Mouse (Mus musculus) intestine, postnatal 0 days (tissue): ENCODE results near the gene Rpl36-ps4. TPM values are rescaled to one million over a fixed set of nuclear protein-coding genes. Genes with fewer than 3 reads are reported as not detected.

Source experiments
- ATAC-seq: fragments of 200-750 bp; cut with Nextera tagmentation; 2 replicates; pipeline ENCODE4 v1.8.0; 2017; ENCODE audit warnings: mild to moderate bottlenecking, moderate TSS enrichment, moderate library complexity
- H3K27ac ChIP-seq: fragments of 300-500 bp; sonication (generic); 2 replicates; pipeline ENCODE4 v1.5.1; 2014; ENCODE audit warnings: mild to moderate bottlenecking, low read depth, low read length, moderate library complexity
- H3K27me3 ChIP-seq: fragments of 300-500 bp; sonication (generic); replicated peaks from 2 replicates; pipeline ENCODE4 v1.6.1; 2014; ENCODE audit warnings: low read length, mixed read lengths; ENCODE audit not compliant: control insufficient read depth, insufficient read depth
- H3K36me3 ChIP-seq: fragments of 300-500 bp; sonication (generic); 2 replicates; pipeline ENCODE4 v1.6.1; 2014; ENCODE audit warnings: mild to moderate bottlenecking, moderate library complexity; ENCODE audit not compliant: control insufficient read depth, insufficient read depth
- H3K4me1 ChIP-seq: fragments of 300-500 bp; sonication (generic); replicated peaks from 2 replicates; pipeline ENCODE4 v1.6.1; 2014; ENCODE audit warnings: antibody characterized with exemption, low read length, mixed read lengths; ENCODE audit not compliant: control insufficient read depth, insufficient read depth
- H3K4me2 ChIP-seq: fragments of 300-500 bp; sonication (generic); replicated peaks from 2 replicates; pipeline ENCODE4 v1.6.1; 2014; ENCODE audit warnings: low read depth, mild to moderate bottlenecking, moderate library complexity
- H3K4me3 ChIP-seq: fragments of 300-500 bp; sonication (generic); 2 replicates; pipeline ENCODE4 v1.5.1; 2014; ENCODE audit warnings: low read depth, low read length
- H3K9ac ChIP-seq: fragments of 300-500 bp; sonication (generic); 2 replicates; pipeline ENCODE4 v1.6.1; 2014; ENCODE audit warnings: mild to moderate bottlenecking, low read depth, low read length
- H3K9me3 ChIP-seq: fragments of 300-500 bp; sonication (generic); 2 replicates; pipeline ENCODE4 v1.6.1; 2016; ENCODE audit warnings: mixed run types; ENCODE audit not compliant: control insufficient read depth
- CTCF ChIP-seq: sonication (generic); IDR thresholded peaks from 2 replicates; pipeline ENCODE4 v1.5.1; 2016; ENCODE audit warnings: low read depth, mild to moderate bottlenecking, control low read depth, antibody characterized with exemption, moderate library complexity
- WGBS: fragments of 180-500 bp; shearing (Covaris S2); extraction: QIAGEN DNeasy Blood & Tissue Kit; methylation state at CpG from one replicate; pipeline ENCODE4 v1.1.7; 2014; 5-methylcytosine and 5-hydroxymethylcytosine counted together
- polyA plus RNA-seq: library from polyadenylated mRNA; unstranded; fragments of >200 nt; fragmentation: Nextera tagmentation; extraction: Ambion mirVana; gene quantifications from 2 replicates; pipeline ENCODE4 v1.2.1, GENCODE M21; 2015

Rpl36-ps4 gene
- polyA plus RNA-seq = not detected in 2 replicates

GRCm38 (mm10) chr17:87920677-87921076 lies at the start of gene Rpl36-ps4:
Gene Rpl36-ps4, plus strand, starts transcription at chr17:87920977.
- H3K9ac ChIP-seq = no peak within 1 kb of the TSS
- no peaks in the 10 kb centered on the region for H3K36me3 ChIP-seq
- H3K27ac ChIP-seq = no peak within 1 kb of the TSS
- ATAC-seq = no peak
- no peaks in the 10 kb centered on the region for H3K4me1 ChIP-seq
- 89% methylated on average over 5 of the region's 5 CpGs for WGBS
- TF ChIP-seq CTCF = no peak
- H3K27me3 ChIP-seq = no peaks in the 10 kb centered on the region
- no peaks in the 10 kb centered on the region for H3K9me3 ChIP-seq
- H3K4me2 ChIP-seq = no peak within 1 kb of the TSS
- H3K4me3 ChIP-seq = no peak within 1 kb of the TSS

- WGBS = 77% methylated on average over 13 of the region's 13 CpGs
- Histone ChIP-seq H3K9me3 (no peaks in the 10 kb centered on the region), H3K27ac (no peak overlapping the region), H3K4me2 (no peak overlapping the region), H3K27me3 (no peaks in the 10 kb centered on the region), H3K9ac (no peak overlapping the region), H3K4me1 (no peaks in the 10 kb centered on the region), H3K36me3 (no peaks in the 10 kb centered on the region), H3K4me3 (no peak overlapping the region)
- ATAC-seq = no peak
- TF ChIP-seq CTCF = no peak
These were observed 49.2 kb upstream of the Rpl36-ps4 start for GRCm38 (mm10) chr17:87871461-87872126.

- no peak overlapping the region for H3K4me2 ChIP-seq
- no peaks in the 10 kb centered on the region for H3K4me1 ChIP-seq
- ATAC-seq = no peak
- TF ChIP-seq CTCF = no peak
- no peaks in the 10 kb centered on the region for H3K9me3 ChIP-seq
- H3K9ac ChIP-seq = no peak overlapping the region
- no peaks in the 10 kb centered on the region for H3K36me3 ChIP-seq
- H3K4me3 ChIP-seq = no peak overlapping the region
- H3K27ac ChIP-seq = no peak overlapping the region
- WGBS = 51% methylated on average over 4 of the region's 4 CpGs
- H3K27me3 ChIP-seq = no peaks in the 10 kb centered on the region
These were observed 48.5 kb upstream of the Rpl36-ps4 start for GRCm38 (mm10) chr17:87872286-87872685.

GRCm38 (mm10) chr17:87873456-87873855 lies 47.3 kb upstream of the Rpl36-ps4 start:
- Histone ChIP-seq H3K4me1 (no peaks in the 10 kb centered on the region), H3K27me3 (no peaks in the 10 kb centered on the region), H3K9ac (no peak overlapping the region), H3K9me3 (no peaks in the 10 kb centered on the region), H3K36me3 (no peaks in the 10 kb centered on the region), H3K27ac (no peak overlapping the region), H3K4me2 (no peak overlapping the region), H3K4me3 (no peak overlapping the region)
- TF ChIP-seq CTCF = no peak
- 75% methylated on average over 7 of the region's 7 CpGs for WGBS
- ATAC-seq = no peak

GRCm38 (mm10) chr17:87873943-87874342 lies 46.8 kb upstream of the Rpl36-ps4 start:
- no peak for ATAC-seq
- Histone ChIP-seq H3K27ac (no peak overlapping the region), H3K4me2 (no peak overlapping the region), H3K36me3 (no peaks in the 10 kb centered on the region), H3K4me3 (no peak overlapping the region), H3K9ac (no peak overlapping the region), H3K4me1 (no peaks in the 10 kb centered on the region), H3K9me3 (no peaks in the 10 kb centered on the region), H3K27me3 (no peaks in the 10 kb centered on the region)
- WGBS = 65% methylated on average over 4 of the region's 4 CpGs
- TF ChIP-seq CTCF = no peak

- Histone ChIP-seq H3K9me3 (no peaks in the 10 kb centered on the region), H3K36me3 (no peaks in the 10 kb centered on the region), H3K27me3 (no peaks in the 10 kb centered on the region), H3K27ac (no peak overlapping the region), H3K9ac (no peak overlapping the region), H3K4me1 (no peaks in the 10 kb centered on the region), H3K4me3 (no peak overlapping the region), H3K4me2 (no peak overlapping the region)
- no peak for ATAC-seq
- no peak for TF ChIP-seq CTCF
- 78% methylated on average over 8 of the region's 8 CpGs for WGBS
These were observed 45.3 kb upstream of the Rpl36-ps4 start for GRCm38 (mm10) chr17:87875346-87875920.
